Mouse (Mus musculus) MEL (cell line): ENCODE measurements around the gene Gm20388.

Source experiments
- CHD1 ChIP-seq: IDR thresholded peaks from 2 replicates; pipeline ENCODE4 v1.6.1; 2012; ENCODE audit warnings: low read depth, mild to moderate bottlenecking, inconsistent platforms, low read length, improper control_type of control experiment
- CTCF ChIP-seq, 3 experiments: IDR thresholded peaks in 2 of 3; conservative IDR thresholded peaks in 1 of 3; 2 replicates each; pipeline ENCODE4 v1.5.1; 2011 to 2012; ENCODE audit warnings: low read length in 3 of 3, low read depth in 2 of 3, mild to moderate bottlenecking in 2 of 3, improper control_type of control experiment in 1 of 3, inconsistent platforms in 1 of 3, mixed read lengths in 1 of 3, moderate library complexity in 1 of 3; ENCODE audit not compliant: control insufficient read depth in 1 of 3, insufficient read depth in 1 of 3, poor library complexity in 1 of 3, severe bottlenecking in 1 of 3
- E2F4 ChIP-seq: IDR thresholded peaks from 2 replicates; pipeline ENCODE4 v1.6.1; 2011; ENCODE audit warnings: low read depth, low read length, improper control_type of control experiment, borderline replicate concordance
- GATA1 ChIP-seq: IDR thresholded peaks from 2 replicates; pipeline ENCODE4 v1.6.1; 2011; ENCODE audit warnings: low read depth, low read length, improper control_type of control experiment
- KAT2A ChIP-seq: conservative IDR thresholded peaks from 2 replicates; pipeline ENCODE4 v1.6.1; 2012; ENCODE audit warnings: low read depth, low read length, improper control_type of control experiment, inconsistent platforms
- MAFK ChIP-seq: IDR thresholded peaks from 2 replicates; pipeline ENCODE4 v1.6.1; 2011; ENCODE audit warnings: low read depth, mild to moderate bottlenecking, low read length, improper control_type of control experiment, borderline replicate concordance
- MAX ChIP-seq: IDR thresholded peaks from 2 replicates; pipeline ENCODE4 v1.6.1; 2011; ENCODE audit warnings: low read length, improper control_type of control experiment
- POLR2A ChIP-seq, 2 experiments: IDR thresholded peaks; 2 replicates each; pipeline ENCODE4 v1.6.1; 2011 to 2012; ENCODE audit warnings: low read length in 2 of 2, mild to moderate bottlenecking in 2 of 2, control low read depth in 1 of 2, improper control_type of control experiment in 1 of 2, low read depth in 1 of 2, moderate library complexity in 1 of 2; ENCODE audit not compliant: control insufficient read depth in 1 of 2, insufficient read depth in 1 of 2, poor library complexity in 1 of 2
- RAD21 ChIP-seq: IDR thresholded peaks from 2 replicates; pipeline ENCODE4 v1.6.1; 2011; ENCODE audit warnings: mild to moderate bottlenecking, low read depth, low read length, improper control_type of control experiment
- TCF12 ChIP-seq: IDR thresholded peaks from 2 replicates; pipeline ENCODE4 v1.6.1; 2014; ENCODE audit warnings: low read depth, mild to moderate bottlenecking, inconsistent platforms, low read length, improper control_type of control experiment, moderate library complexity

DNA sequence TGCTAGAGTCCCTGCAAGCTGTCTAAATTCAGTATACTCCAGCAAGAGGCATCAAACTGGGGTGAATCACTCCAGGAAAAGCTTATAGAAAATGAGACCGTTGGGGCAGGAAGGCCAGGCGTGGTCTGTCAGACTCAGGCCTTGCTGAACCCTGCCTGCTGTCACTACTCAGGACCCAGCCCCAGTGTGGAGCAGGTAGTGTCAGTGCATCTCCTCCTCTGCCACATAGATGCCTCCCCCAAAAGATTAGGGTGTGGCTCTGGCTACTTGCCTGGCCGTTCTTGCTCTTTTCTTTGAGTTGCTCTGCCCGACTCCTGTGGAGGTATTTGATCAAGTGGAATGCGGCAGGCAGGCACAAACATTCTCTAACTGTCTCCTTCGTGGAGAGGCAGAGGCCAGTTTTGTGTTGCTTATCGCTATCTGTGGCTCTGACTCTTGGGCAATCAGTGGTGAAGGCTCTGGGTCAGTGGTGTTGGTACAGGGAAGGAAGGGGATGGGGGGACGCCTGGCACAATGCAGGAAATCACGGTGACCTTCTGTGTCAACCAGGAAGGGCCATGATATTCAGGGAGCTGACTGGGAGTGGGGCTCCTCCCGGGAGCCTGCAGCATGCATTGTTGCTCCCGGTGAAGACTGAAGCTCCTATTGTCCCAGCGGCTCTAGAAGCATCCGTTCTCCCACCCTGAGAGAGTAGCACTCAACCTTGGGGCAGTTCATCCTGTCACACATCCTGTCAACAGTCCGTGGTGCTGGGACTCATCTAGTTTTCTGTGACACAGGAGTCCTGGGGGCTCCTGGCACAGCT is 215.9 kb downstream of the Gm20388 start:
- no peak for TF ChIP-seq CTCF (IDR thresholded peaks at IDR 0.05 in 2 of 3, conservative IDR thresholded peaks at IDR 0.05 in 1 of 3; ENCODE audit: control insufficient read depth in 1 of 3, insufficient read depth in 1 of 3, low read depth in 2 of 3, low read length in 3 of 3, poor library complexity in 1 of 3, severe bottlenecking in 1 of 3)
- no peak for TF ChIP-seq RAD21
- no peak for TF ChIP-seq MAX
- no peak for TF ChIP-seq TCF12
- no peak for TF ChIP-seq GATA1
- TF ChIP-seq MAFK, result no peak
- no peak for TF ChIP-seq CHD1
- TF ChIP-seq POLR2A (IDR thresholded peaks at IDR 0.05; ENCODE audit: control insufficient read depth in 1 of 2, insufficient read depth in 1 of 2, low read depth in 1 of 2, low read length in 2 of 2, poor library complexity in 1 of 2), result no peak
- TF ChIP-seq KAT2A, result no peak
- no peak for TF ChIP-seq E2F4
